Mouse (Mus musculus) midbrain, embryonic 14.5 days (tissue): ENCODE measurements around the gene Atp2a3. TPM values are rescaled to one million over a fixed set of nuclear protein-coding genes. Genes with fewer than 3 reads are reported as not detected.

Source experiments
- ATAC-seq: fragments of 200-750 bp; cut with Nextera tagmentation; 2 replicates; pipeline ENCODE4 v1.8.0; 2017; ENCODE audit warnings: moderate number of reproducible peaks, moderate library complexity; ENCODE audit not compliant: low FRiP score, low TSS enrichment
- DNase-seq: peaks from one replicate; pipeline ENCODE4 v3.0.0-alpha.2; 2015
- H3K27ac ChIP-seq: fragments of 300-500 bp; sonication (generic); replicated peaks from 2 replicates; pipeline ENCODE4 v1.5.1; 2014; ENCODE audit warnings: mild to moderate bottlenecking, low read depth, low read length, moderate library complexity
- H3K27me3 ChIP-seq: fragments of 300-500 bp; sonication (generic); 2 replicates; pipeline ENCODE4 v1.6.1; 2014; ENCODE audit warnings: low read length, control low read depth, mixed read lengths; ENCODE audit not compliant: control insufficient read depth, insufficient read depth
- H3K36me3 ChIP-seq: fragments of 300-500 bp; sonication (generic); 2 replicates; pipeline ENCODE4 v1.6.1; 2014; ENCODE audit warnings: low read length, control low read depth; ENCODE audit not compliant: control insufficient read depth, insufficient read depth
- H3K4me1 ChIP-seq: fragments of 300-500 bp; sonication (generic); 2 replicates; pipeline ENCODE4 v1.6.1; 2014; ENCODE audit warnings: mild to moderate bottlenecking, antibody characterized with exemption, low read length, control low read depth; ENCODE audit not compliant: control insufficient read depth, insufficient read depth
- H3K4me2 ChIP-seq: fragments of 300-500 bp; sonication (generic); 2 replicates; pipeline ENCODE4 v1.6.1; 2014; ENCODE audit warnings: mild to moderate bottlenecking, low read length, moderate library complexity
- H3K4me3 ChIP-seq: fragments of 300-500 bp; sonication (generic); replicated peaks from 2 replicates; pipeline ENCODE4 v1.5.1; 2014; ENCODE audit warnings: low read depth, low read length
- H3K9ac ChIP-seq: fragments of 300-500 bp; sonication (generic); replicated peaks from 2 replicates; pipeline ENCODE4 v1.6.1; 2014; ENCODE audit warnings: mild to moderate bottlenecking, low read length, moderate library complexity
- H3K9me3 ChIP-seq: fragments of 300-500 bp; sonication (generic); 2 replicates; pipeline ENCODE4 v1.6.1; 2016; ENCODE audit warnings: low read length, control low read depth, mixed read lengths; ENCODE audit not compliant: control insufficient read depth
- WGBS: fragments of 180-500 bp; shearing (Covaris S2); extraction: QIAGEN DNeasy Blood & Tissue Kit; methylation state at CpG from one replicate; pipeline ENCODE4 v1.1.7; 2014; 5-methylcytosine and 5-hydroxymethylcytosine counted together
- polyA plus RNA-seq: library from polyadenylated mRNA; unstranded; fragments of >200 nt; fragmentation: Nextera tagmentation; extraction: Ambion mirVana; gene quantifications from 2 replicates; pipeline ENCODE4 v1.2.1, GENCODE M21; 2014

The Atp2a3 gene
- polyA plus RNA-seq, 1 experiment from 2014 or later = 0.91 TPM

- H3K27ac ChIP-seq = no peak overlapping the region
- no peaks in the 10 kb centered on the region for H3K36me3 ChIP-seq
- no peak overlapping the region for H3K9ac ChIP-seq
- H3K4me2 ChIP-seq = no peak overlapping the region
- ATAC-seq (no peak), DNase-seq (no peak)
- H3K27me3 ChIP-seq = no peaks in the 10 kb centered on the region
- 74% methylated on average over 1 of the region's 1 CpGs for WGBS
- no peaks in the 10 kb centered on the region for H3K4me1 ChIP-seq
- no peaks in the 10 kb centered on the region for H3K9me3 ChIP-seq
- H3K4me3 ChIP-seq = no peak overlapping the region
These were observed 7.9 kb upstream of the Atp2a3 start for GRCm38 (mm10) chr11:72953116-72953439.

GRCm38 (mm10) chr11:72953440-72954151 lies 7.4 kb upstream of the Atp2a3 start:
- Histone ChIP-seq H3K4me2 (no peak overlapping the region), H3K27me3 (no peaks in the 10 kb centered on the region), H3K9ac (no peak overlapping the region), H3K4me3 (no peak overlapping the region), H3K4me1 (no peaks in the 10 kb centered on the region), H3K27ac (no peak overlapping the region), H3K36me3 (no peaks in the 10 kb centered on the region), H3K9me3 (no peaks in the 10 kb centered on the region)
- DNase-seq = no peak
- 95% methylated on average over 4 of the region's 4 CpGs for WGBS
- no peak for ATAC-seq

- 81% methylated on average over 4 of the region's 4 CpGs for WGBS
- Histone ChIP-seq H3K4me1 (no peaks in the 10 kb centered on the region), H3K36me3 (no peaks in the 10 kb centered on the region), H3K9me3 (no peaks in the 10 kb centered on the region), H3K9ac (no peak overlapping the region), H3K27me3 (peaks cover 4% of the 10 kb centered on the region; the same call in 1 of the 2 replicates), H3K4me2 (no peak overlapping the region), H3K27ac (no peak overlapping the region), H3K4me3 (no peak overlapping the region)
- ATAC-seq = no peak
- no peak for DNase-seq
These were observed 6.8 kb upstream of the Atp2a3 start for GRCm38 (mm10) chr11:72954216-72954615.

- Histone ChIP-seq H3K4me3 (no peak overlapping the region), H3K27me3 (peaks cover 15% of the 10 kb centered on the region), H3K9ac (no peak overlapping the region), H3K9me3 (no peaks in the 10 kb centered on the region), H3K36me3 (no peaks in the 10 kb centered on the region), H3K4me1 (no peaks in the 10 kb centered on the region), H3K4me2 (no peak overlapping the region), H3K27ac (no peak overlapping the region)
- 77% methylated on average over 5 of the region's 5 CpGs for WGBS
- no peak for ATAC-seq
- no peak for DNase-seq
These were observed 5.5 kb upstream of the Atp2a3 start for GRCm38 (mm10) chr11:72955339-72955974.

GRCm38 (mm10) chr11:72957318-72957717 lies 3.7 kb upstream of the Atp2a3 start:
- H3K27ac ChIP-seq = no peak overlapping the region
- ATAC-seq = no peak
- no peak overlapping the region for H3K9ac ChIP-seq
- peaks cover 33% of the 10 kb centered on the region for H3K27me3 ChIP-seq
- no peak for DNase-seq
- 64% methylated on average over 2 of the region's 2 CpGs for WGBS
- no peaks in the 10 kb centered on the region for H3K4me1 ChIP-seq
- H3K4me2 ChIP-seq = no peak overlapping the region
- H3K36me3 ChIP-seq = no peaks in the 10 kb centered on the region
- no peaks in the 10 kb centered on the region for H3K9me3 ChIP-seq
- H3K4me3 ChIP-seq = no peak overlapping the region

GRCm38 (mm10) chr11:72959924-72960679 lies 867 bp upstream of the Atp2a3 start:
- H3K36me3 ChIP-seq = no peaks in the 10 kb centered on the region
- no peak overlapping the region for H3K9ac ChIP-seq
- H3K27ac ChIP-seq = no peak overlapping the region
- WGBS = 16% methylated on average over 15 of the region's 15 CpGs
- ATAC-seq (no peak), DNase-seq (no peak)
- H3K4me3 ChIP-seq = no peak overlapping the region
- peaks cover 39% of the 10 kb centered on the region for H3K27me3 ChIP-seq
- no peak overlapping the region for H3K4me2 ChIP-seq
- H3K4me1 ChIP-seq = no peaks in the 10 kb centered on the region
- H3K9me3 ChIP-seq = no peaks in the 10 kb centered on the region

GRCm38 (mm10) chr11:72960723-72961071 lies 272 bp upstream of the Atp2a3 start:
- peak overlapping the region; percentile 39 for H3K4me2 ChIP-seq
- no peaks in the 10 kb centered on the region for H3K36me3 ChIP-seq
- H3K9ac ChIP-seq = 0 out of 2 replicates have a peak overlapping the region, but pooled peaks have one; percentile 20
- ATAC-seq (no peak), DNase-seq (no peak)
- H3K27me3 ChIP-seq = peaks cover 39% of the 10 kb centered on the region
- H3K4me3 ChIP-seq = peak overlapping the region; percentile 19
- H3K9me3 ChIP-seq = no peaks in the 10 kb centered on the region
- no peaks in the 10 kb centered on the region for H3K4me1 ChIP-seq
- 1% methylated on average over 15 of the region's 15 CpGs for WGBS
- no peak overlapping the region for H3K27ac ChIP-seq

GRCm38 (mm10) chr11:72962378-72962777 lies 1.4 kb downstream of the Atp2a3 start:
- Histone ChIP-seq H3K4me1 (no peaks in the 10 kb centered on the region), H3K4me2 (no peak overlapping the region), H3K27me3 (peaks cover 39% of the 10 kb centered on the region)

More at GRCm38 (mm10) chr11:72962378-72962777, 1.4 kb downstream of the Atp2a3 start:
- Histone ChIP-seq H3K27ac (no peak overlapping the region), H3K9ac (no peak overlapping the region), H3K4me3 (no peak overlapping the region), H3K36me3 (no peaks in the 10 kb centered on the region), H3K9me3 (no peaks in the 10 kb centered on the region)
- 85% methylated on average over 2 of the region's 2 CpGs for WGBS
- ATAC-seq (no peak), DNase-seq (no peak)
